8 mouse cellular contexts compared by ENCODE assay signal in the genomic region with DNA sequence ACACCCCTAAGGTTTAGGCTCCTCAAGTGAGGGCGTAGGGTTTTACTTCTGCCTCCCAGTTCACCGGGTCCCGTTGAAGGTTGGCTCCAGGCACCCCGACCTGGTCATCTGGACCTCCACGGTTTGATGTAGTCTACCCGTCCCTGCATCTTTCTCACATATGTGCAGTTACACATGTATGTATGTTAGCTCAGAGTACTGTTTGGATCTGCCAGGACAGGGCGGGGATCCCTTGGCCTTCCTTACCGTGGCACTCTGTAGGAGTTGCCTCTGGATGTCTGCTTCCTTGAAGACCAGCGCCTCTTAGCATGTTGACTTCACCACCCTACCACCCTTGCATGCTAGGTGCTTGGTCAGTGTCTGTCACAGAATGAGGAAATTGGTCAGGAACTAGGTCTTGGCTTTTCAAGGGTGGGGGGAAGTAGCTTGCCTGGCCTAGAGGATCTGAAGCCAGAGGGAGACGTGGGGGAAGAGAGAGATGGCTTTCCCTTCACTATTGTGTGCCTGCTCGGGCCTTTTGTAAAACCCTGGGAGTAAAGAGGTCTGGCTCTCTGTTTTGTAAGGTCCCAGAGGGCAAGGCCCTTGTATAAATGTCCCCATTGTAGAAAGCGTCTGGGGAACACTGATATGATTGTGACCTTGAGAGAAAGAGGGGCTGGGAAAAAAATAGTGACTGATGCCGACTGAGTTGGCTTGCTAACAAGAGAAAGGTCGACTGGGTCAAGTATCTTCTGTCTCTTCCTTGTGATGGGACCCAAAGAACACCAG. TPM values are rescaled to one million over a fixed set of nuclear protein-coding genes. Genes with fewer than 3 reads are reported as not detected.
DNase-seq lines count a peak whose midpoint lies in the region; ATAC-seq and TF ChIP-seq lines count a peak whose summit lies in the region.

No protein-coding gene starts in this region.

- no peaks in the 10 kb centered on the region for H3K36me3 ChIP-seq in heart, embryonic 16.5 days (ENCODE audit: control insufficient read depth, insufficient read depth)
- H3K36me3 ChIP-seq in stomach, postnatal 0 days (ENCODE audit: control insufficient read depth, insufficient read depth, low read length), result no peaks in the 10 kb centered on the region

- DNase-seq in left cerebral cortex, adult 2 months (ENCODE audit: extremely low spot score in 1 of 2, low spot score in 2 of 2), result no peak
- no peak for DNase-seq in left cerebral cortex, postnatal 14 days (ENCODE audit: low spot score in 2 of 2)
- DNase-seq in embryo, embryonic 9.5 days (ENCODE audit: extremely low spot score), result peak; percentile 45
- DNase-seq in layer of hippocampus, postnatal 14 days (ENCODE audit: low spot score in 2 of 2), result peak; percentile 20 to 31
- DNase-seq in stomach, postnatal 0 days (ENCODE audit: low spot score), result peak; percentile 57
- DNase-seq in B cell, adult 2 months, result no peak

- intact Hi-C loops in left cerebral cortex, adult 2 months (cut with DNase I), result no loop called here
- intact Hi-C loops in left cerebral cortex, postnatal 14 days (cut with DNase I), result loop anchor here (5.0 kb wide), 1 partner anchor 42 kb away; a partner anchor contains a TSS

- peak overlapping the region; percentile 100 for H3K27ac ChIP-seq in left cerebral cortex, adult 2 months
- peak overlapping the region; percentile 100 for H3K27ac ChIP-seq in heart, embryonic 16.5 days (ENCODE audit: low read length)
- H3K27ac ChIP-seq in stomach, postnatal 0 days (replicated peaks), result peak overlapping the region; percentile 97

- peak overlapping the region; percentile 88 for H3K4me2 ChIP-seq in heart, embryonic 16.5 days (ENCODE audit: low read depth, low read length)
- H3K4me2 ChIP-seq in stomach, postnatal 0 days (replicated peaks; ENCODE audit: low read depth), result peak overlapping the region; percentile 55

- H3K27me3 ChIP-seq in heart, embryonic 16.5 days (ENCODE audit: control insufficient read depth, insufficient read depth, low read length), result no peaks in the 10 kb centered on the region
- no peaks in the 10 kb centered on the region for H3K27me3 ChIP-seq in stomach, postnatal 0 days (ENCODE audit: control insufficient read depth, insufficient read depth, low read length)

- TF ChIP-seq EP300 in stomach, postnatal 0 days (optimal IDR thresholded peaks at IDR 0.05), result no peak

- H3K4me1 ChIP-seq in heart, embryonic 16.5 days (ENCODE audit: control insufficient read depth, insufficient read depth, low read length), result peaks cover 36% of the 10 kb centered on the region
- peaks cover 4% of the 10 kb centered on the region; the same call in 1 of the 2 replicates for H3K4me1 ChIP-seq in stomach, postnatal 0 days (replicated peaks; ENCODE audit: control insufficient read depth, insufficient read depth)

- 7% methylated on average over 14 of the region's 14 CpGs for WGBS in heart, embryonic 16.5 days
- 9% methylated on average over 14 of the region's 14 CpGs for WGBS in stomach, postnatal 0 days

- peak overlapping the region; percentile 89 for H3K4me3 ChIP-seq in left cerebral cortex, adult 2 months
- peak overlapping the region; percentile 71 for H3K4me3 ChIP-seq in heart, embryonic 16.5 days (ENCODE audit: low read length)
- H3K4me3 ChIP-seq in stomach, postnatal 0 days (ENCODE audit: low read depth, low read length), result peak overlapping the region; percentile 75

- H3K9ac ChIP-seq in heart, embryonic 16.5 days (ENCODE audit: low read length), result peak overlapping the region; percentile 89
- peak overlapping the region; percentile 89 for H3K9ac ChIP-seq in stomach, postnatal 0 days (ENCODE audit: low read length)

- no peak for TF ChIP-seq CTCF in left cerebral cortex, adult 2 months (IDR thresholded peaks at IDR 0.05)
- TF ChIP-seq CTCF in stomach, postnatal 0 days (IDR thresholded peaks at IDR 0.05; ENCODE audit: low read depth), result no peak; the same call in 1 of the 2 replicates

- H3K9me3 ChIP-seq in heart, embryonic 16.5 days (replicated peaks; ENCODE audit: control insufficient read depth, low read length), result no peaks in the 10 kb centered on the region
- no peaks in the 10 kb centered on the region for H3K9me3 ChIP-seq in stomach, postnatal 0 days (ENCODE audit: control insufficient read depth, low read length)

- ATAC-seq in heart, embryonic 16.5 days (replicated peaks; ENCODE audit: extremely low read depth, insufficient read depth, low FRiP score), result peak; percentile 12; the same call in 1 of the 2 replicates
- peak; percentile 54 for ATAC-seq in megakaryocyte progenitor cell, adult 5-6 weeks (replicated peaks; ENCODE audit: poor library complexity)
- ATAC-seq in stomach, postnatal 0 days (ENCODE audit: low FRiP score, low TSS enrichment), result peak; percentile 51

RNA-seq across cellular contexts. Expression of a gene that starts 0.9 kb away (rescaled TPM):
- total RNA-seq in left cerebral cortex, adult 2 months (2021), result 10 to 100 TPM; 23.7 to 26.4 TPM
- 10 to 100 TPM; 26.2 to 27.8 TPM for total RNA-seq in left cerebral cortex, postnatal 14 days (2021)
- polyA plus RNA-seq in heart, embryonic 16.5 days (2015; fragmentation: Nextera tagmentation; extraction: Ambion mirVana), result 29.9 and 33.4 TPM in 2 replicates
- 10 to 100 TPM; 29.7 to 31.4 TPM for total RNA-seq in layer of hippocampus, postnatal 14 days (2021)
- total RNA-seq in megakaryocyte progenitor cell, adult 5-6 weeks (2015), result 4.0 and 6.0 TPM in 2 replicates
- 15.7 and 19.2 TPM in 2 replicates for total RNA-seq in megakaryocyte progenitor cell, adult 5-6 weeks (2017)
- 16.3 and 16.5 TPM in 2 replicates for polyA plus RNA-seq in stomach, postnatal 0 days (2015; fragmentation: Nextera tagmentation; extraction: Ambion mirVana)

RNA-seq across cellular contexts. Expression of a gene that starts 39.7 kb away (rescaled TPM):
- total RNA-seq in left cerebral cortex, adult 2 months (2021), result 100 to 1,000 TPM; 119 to 129 TPM
- 100 to 1,000 TPM; 109 to 110 TPM for total RNA-seq in left cerebral cortex, postnatal 14 days (2021)
- 1.3 and 1.5 TPM in 2 replicates for polyA plus RNA-seq in heart, embryonic 16.5 days (2015; fragmentation: Nextera tagmentation; extraction: Ambion mirVana)
- total RNA-seq in layer of hippocampus, postnatal 14 days (2021), result 100 to 1,000 TPM; 103 to 106 TPM
- not detected in 2 replicates for total RNA-seq in megakaryocyte progenitor cell, adult 5-6 weeks (2015)
- not detected in 2 replicates for total RNA-seq in megakaryocyte progenitor cell, adult 5-6 weeks (2017)
- polyA plus RNA-seq in stomach, postnatal 0 days (2015; fragmentation: Nextera tagmentation; extraction: Ambion mirVana), result 5.8 and 5.9 TPM in 2 replicates

RNA-seq across cellular contexts. Expression of a gene that starts 42.2 kb away (rescaled TPM):
- 100 to 1,000 TPM; 439 to 468 TPM for total RNA-seq in left cerebral cortex, adult 2 months (2021)
- 100 to 1,000 TPM; 449 to 461 TPM for total RNA-seq in left cerebral cortex, postnatal 14 days (2021)
- polyA plus RNA-seq in heart, embryonic 16.5 days (2015; fragmentation: Nextera tagmentation; extraction: Ambion mirVana), result 606 and 610 TPM in 2 replicates
- 100 to 1,000 TPM; 460 to 491 TPM for total RNA-seq in layer of hippocampus, postnatal 14 days (2021)
- total RNA-seq in megakaryocyte progenitor cell, adult 5-6 weeks (2015), result 2,120 and 2,179 TPM in 2 replicates
- 3,037 and 3,138 TPM in 2 replicates for total RNA-seq in megakaryocyte progenitor cell, adult 5-6 weeks (2017)
- 706 and 736 TPM in 2 replicates for polyA plus RNA-seq in stomach, postnatal 0 days (2015; fragmentation: Nextera tagmentation; extraction: Ambion mirVana)

RNA-seq across cellular contexts. Expression of a gene that starts 42.7 kb away (rescaled TPM):
- 100 to 1,000 TPM; 429 to 434 TPM for total RNA-seq in left cerebral cortex, adult 2 months (2021)
- total RNA-seq in left cerebral cortex, postnatal 14 days (2021), result 100 to 1,000 TPM; 534 to 540 TPM
- 55.4 and 61.2 TPM in 2 replicates for polyA plus RNA-seq in heart, embryonic 16.5 days (2015; fragmentation: Nextera tagmentation; extraction: Ambion mirVana)
- total RNA-seq in layer of hippocampus, postnatal 14 days (2021), result 100 to 1,000 TPM; 462 to 472 TPM
- 2.1 and 3.6 TPM in 2 replicates for total RNA-seq in megakaryocyte progenitor cell, adult 5-6 weeks (2015)
- total RNA-seq in megakaryocyte progenitor cell, adult 5-6 weeks (2017), result 1.5 and 1.8 TPM in 2 replicates
- 53.7 TPM in 2 replicates for polyA plus RNA-seq in stomach, postnatal 0 days (2015; fragmentation: Nextera tagmentation; extraction: Ambion mirVana)

Comparison
In these comparisons a context has a peak if more than half of its experiments do, and no peak if none do; other contexts are left out.
1. DNase-seq: peak in embryo, embryonic 9.5 days (single experiment), layer of hippocampus, postnatal 14 days (2 of 2) and stomach, postnatal 0 days (single experiment); none in left cerebral cortex, adult 2 months (0 of 2), left cerebral cortex, postnatal 14 days (0 of 2) and B cell, adult 2 months (0 of 2).
2. RNA of a gene that starts 39.7 kb away (total RNA-seq): 119 to 129 TPM in left cerebral cortex, adult 2 months, 109 to 110 TPM in left cerebral cortex, postnatal 14 days and 103 to 106 TPM in layer of hippocampus, postnatal 14 days; not detected in megakaryocyte progenitor cell, adult 5-6 weeks; every median in the first group is over 100 times any median in the second.
3. RNA of a gene that starts 42.2 kb away (total RNA-seq): 2,120 to 3,138 TPM in megakaryocyte progenitor cell, adult 5-6 weeks; 460 to 491 TPM in layer of hippocampus, postnatal 14 days, 439 to 468 TPM in left cerebral cortex, adult 2 months and 449 to 461 TPM in left cerebral cortex, postnatal 14 days; every median in the first group is over 4 times any median in the second.
4. Peak in every context shown above with its lines, with median percentiles within 50 percentile points of each other: H3K27ac ChIP-seq, H3K4me3 ChIP-seq and ATAC-seq.